23 mouse cellular contexts compared by ENCODE assay signal in genomic region chr4:62862756-62863155, GRCm38 (mm10).
DNase-seq lines count a peak whose midpoint lies in the region; ATAC-seq and TF ChIP-seq lines count a peak whose summit lies in the region.
"Had no signal": no experiment of that assay in that cellular context is flagged by ENCODE, and none has a peak within 500 bp of the region (broad histone marks: within the 10 kb centered on the region; RNA-seq: fewer than 3 reads in every experiment).

No protein-coding gene starts in this region.

- H3K27ac ChIP-seq in lung, embryonic 16.5 days (ENCODE audit: low read length): no peak overlapping the region
- H3K27ac ChIP-seq in kidney, embryonic 14.5 days (ENCODE audit: low read depth, low read length): no peak overlapping the region
- no peak overlapping the region for H3K27ac ChIP-seq in heart, embryonic 10.5 days
- no peak overlapping the region for H3K27ac ChIP-seq in forebrain, embryonic 12.5 days
- H3K27ac ChIP-seq: gastrocnemius, adult 2 months; hindbrain, embryonic 12.5 days; left cerebral cortex, adult 2 months; limb, embryonic 15.5 days; liver, embryonic 14.5 days; midbrain, embryonic 10.5 days; neural tube, embryonic 15.5 days had no signal

- WGBS in lung, embryonic 16.5 days: 72% methylated on average over 3 of the region's 3 CpGs
- whole genome bisulfite sequencing in lung, adult 2 months: 65% methylated on average over 3 of the region's 3 CpGs
- WGBS in kidney, embryonic 14.5 days: 89% methylated on average over 3 of the region's 3 CpGs
- 77% methylated on average over 3 of the region's 3 CpGs for WGBS in heart, embryonic 10.5 days
- 92% methylated on average over 3 of the region's 3 CpGs for WGBS in forebrain, embryonic 12.5 days

- H3K36me3 ChIP-seq in lung, embryonic 16.5 days (ENCODE audit: control insufficient read depth, insufficient read depth, low read length): no peaks in the 10 kb centered on the region
- no peaks in the 10 kb centered on the region for H3K36me3 ChIP-seq in kidney, embryonic 14.5 days (ENCODE audit: control insufficient read depth, insufficient read depth, low read length)
- H3K36me3 ChIP-seq in heart, embryonic 10.5 days: no peaks in the 10 kb centered on the region
- H3K36me3 ChIP-seq in forebrain, embryonic 12.5 days (replicated peaks): no peaks in the 10 kb centered on the region
- H3K36me3 ChIP-seq: hindbrain, embryonic 12.5 days; limb, embryonic 15.5 days; midbrain, embryonic 10.5 days; neural tube, embryonic 15.5 days had no signal

- no peak overlapping the region for H3K4me2 ChIP-seq in lung, embryonic 16.5 days (ENCODE audit: low read depth, low read length)
- no peak overlapping the region for H3K4me2 ChIP-seq in kidney, embryonic 14.5 days (replicated peaks; ENCODE audit: low read depth, low read length)
- H3K4me2 ChIP-seq in forebrain, embryonic 12.5 days: no peak overlapping the region
- H3K4me2 ChIP-seq: hindbrain, embryonic 12.5 days; limb, embryonic 15.5 days; neural tube, embryonic 15.5 days had no signal

- TF ChIP-seq CTCF in lung, adult 2 months (IDR thresholded peaks at IDR 0.05; ENCODE audit: insufficient read depth, low read length): no peak

- intact Hi-C loops in heart, postnatal 10 days (cut with DNase I): no loop called here

- no peaks in the 10 kb centered on the region for H3K27me3 ChIP-seq in lung, embryonic 16.5 days (ENCODE audit: control insufficient read depth, insufficient read depth, low read depth, low read length)
- H3K27me3 ChIP-seq in kidney, embryonic 14.5 days (ENCODE audit: control insufficient read depth, insufficient read depth, low read length): no peaks in the 10 kb centered on the region
- no peaks in the 10 kb centered on the region for H3K27me3 ChIP-seq in heart, embryonic 10.5 days (ENCODE audit: insufficient read depth, poor library complexity, severe bottlenecking)
- H3K27me3 ChIP-seq in forebrain, embryonic 12.5 days: no peaks in the 10 kb centered on the region
- H3K27me3 ChIP-seq: hindbrain, embryonic 12.5 days; limb, embryonic 15.5 days; neural tube, embryonic 15.5 days had no signal

- no peak overlapping the region for H3K9ac ChIP-seq in lung, embryonic 16.5 days (ENCODE audit: low read length)
- no peak overlapping the region for H3K9ac ChIP-seq in kidney, embryonic 14.5 days (ENCODE audit: low read depth, low read length)
- no peak overlapping the region for H3K9ac ChIP-seq in forebrain, embryonic 12.5 days
- H3K9ac ChIP-seq: hindbrain, embryonic 12.5 days; limb, embryonic 15.5 days; liver, embryonic 14.5 days; neural tube, embryonic 15.5 days had no signal

- peak; percentile 8 for DNase-seq in heart, postnatal 4 days
- DNase-seq in heart, postnatal 10 days: no peak
- no peak for DNase-seq in lung, adult 2 months
- peak; percentile 51 for DNase-seq in kidney, postnatal 10 days
- no peak for DNase-seq in heart, embryonic 10.5 days (ENCODE audit: low spot score)
- DNase-seq: cerebellum, adult 9-10 months; gastrocnemius, adult 2 months; left cerebral cortex, postnatal 4 days; right cerebral cortex, adult 18-20 months; right cerebral cortex, postnatal 4 days; thymus, postnatal 14 days had no signal

- H3K4me3 ChIP-seq in lung, embryonic 16.5 days (ENCODE audit: low read length): no peak overlapping the region
- no peak overlapping the region for H3K4me3 ChIP-seq in lung, adult 2 months (replicated peaks; ENCODE audit: extremely low read depth, low read depth, low read length)
- no peak overlapping the region for H3K4me3 ChIP-seq in kidney, embryonic 14.5 days (ENCODE audit: low read length)
- no peak overlapping the region for H3K4me3 ChIP-seq in heart, embryonic 10.5 days
- H3K4me3 ChIP-seq in forebrain, embryonic 12.5 days (replicated peaks): no peak overlapping the region
- H3K4me3 ChIP-seq: gastrocnemius, adult 2 months; hindbrain, embryonic 12.5 days; left cerebral cortex, adult 2 months; limb, embryonic 15.5 days; midbrain, embryonic 10.5 days; neural tube, embryonic 15.5 days had no signal

- no peak for TF ChIP-seq POLR2A in lung, adult 2 months (IDR thresholded peaks at IDR 0.05; ENCODE audit: borderline replicate concordance, extremely low read depth, low read depth, low read length)

- peak; percentile 47; the same call in 1 of the 2 replicates for ATAC-seq in lung, embryonic 16.5 days (ENCODE audit: low read depth)
- ATAC-seq in kidney, embryonic 14.5 days (ENCODE audit: low FRiP score, low TSS enrichment): 0 out of 2 replicates have a peak, but pooled peaks have one; percentile 20
- ATAC-seq in forebrain, embryonic 12.5 days (ENCODE audit: low FRiP score): no peak
- ATAC-seq: activated CD4-positive, CD25-positive, alpha-beta regulatory T cell, adult 4 months; forebrain, embryonic 14.5 days; inflammation-experienced regulatory T-cells, adult 6 months had no signal

- no peaks in the 10 kb centered on the region for H3K4me1 ChIP-seq in lung, embryonic 16.5 days (replicated peaks; ENCODE audit: control insufficient read depth, insufficient read depth, low read length)
- H3K4me1 ChIP-seq in lung, adult 2 months (ENCODE audit: control insufficient read depth, insufficient read depth, low read length): no peaks in the 10 kb centered on the region
- H3K4me1 ChIP-seq in kidney, embryonic 14.5 days (ENCODE audit: control insufficient read depth, insufficient read depth, low read length): no peaks in the 10 kb centered on the region
- H3K4me1 ChIP-seq in heart, embryonic 10.5 days: 0 out of 2 replicates have a peak, but pooled peaks cover 2% of the 10 kb centered on the region
- no peaks in the 10 kb centered on the region for H3K4me1 ChIP-seq in forebrain, embryonic 12.5 days
- H3K4me1 ChIP-seq: hindbrain, embryonic 12.5 days; limb, embryonic 15.5 days; midbrain, embryonic 10.5 days; neural tube, embryonic 15.5 days had no signal

- no peaks in the 10 kb centered on the region for H3K9me3 ChIP-seq in lung, embryonic 16.5 days (ENCODE audit: control insufficient read depth, low read length)
- no peaks in the 10 kb centered on the region for H3K9me3 ChIP-seq in kidney, embryonic 14.5 days (ENCODE audit: control insufficient read depth, low read length)
- no peaks in the 10 kb centered on the region; the same call in 1 of the 2 replicates for H3K9me3 ChIP-seq in heart, embryonic 10.5 days
- no peaks in the 10 kb centered on the region for H3K9me3 ChIP-seq in forebrain, embryonic 12.5 days
- H3K9me3 ChIP-seq: hindbrain, embryonic 12.5 days; limb, embryonic 15.5 days; midbrain, embryonic 10.5 days; neural tube, embryonic 15.5 days had no signal

Comparison
In these comparisons a context has a peak if more than half of its experiments do, and no peak if none do; other contexts are left out.
1. DNase-seq: peak in heart, postnatal 4 days (single experiment) and kidney, postnatal 10 days (single experiment); none in heart, postnatal 10 days (0 of 2), lung, adult 2 months (single experiment) and heart, embryonic 10.5 days (single experiment).